Mouse (Mus musculus) MEL (cell line): ENCODE measurements around the gene 1700024P04Rik. TPM values are rescaled to one million over a fixed set of nuclear protein-coding genes. Genes with fewer than 3 reads are reported as not detected.

ENCODE experiments used
- DNase-seq: peaks from one replicate; pipeline ENCODE4 v3.0.0; 2011; ENCODE audit warnings: low read depth, low spot score
- H3K27ac ChIP-seq: 2 replicates; pipeline ENCODE4 v1.5.1; 2012; ENCODE audit warnings: low read depth, mild to moderate bottlenecking, control low read depth, low read length, moderate library complexity; ENCODE audit not compliant: control insufficient read depth
- H3K27me3 ChIP-seq, 2 experiments: fragments of 150-350 bp in 1 of 2; sonication (generic) in 1 of 2; 2 replicates each; pipeline ENCODE4 v1.6.1; 2012; ENCODE audit warnings: low read length in 2 of 2, mild to moderate bottlenecking in 2 of 2, improper control_type of control experiment in 1 of 2, moderate library complexity in 1 of 2; ENCODE audit not compliant: insufficient read depth in 2 of 2, control insufficient read depth in 1 of 2
- H3K36me3 ChIP-seq, 2 experiments: 2 replicates each; pipeline ENCODE4 v1.6.1; 2012 to 2014; ENCODE audit warnings: low read length in 2 of 2, improper control_type of control experiment in 1 of 2, inconsistent platforms in 1 of 2, mild to moderate bottlenecking in 1 of 2; ENCODE audit not compliant: insufficient read depth in 2 of 2, control insufficient read depth in 1 of 2
- H3K4me1 ChIP-seq, 2 experiments: fragments of 150-350 bp in 1 of 2; sonication (generic) in 1 of 2; 2 replicates each; pipeline ENCODE4 v1.6.1; 2012; ENCODE audit warnings: low read length in 2 of 2, improper control_type of control experiment in 1 of 2, mild to moderate bottlenecking in 1 of 2; ENCODE audit not compliant: insufficient read depth in 2 of 2, control insufficient read depth in 1 of 2
- H3K4me3 ChIP-seq, 2 experiments: fragments of 150-350 bp in 1 of 2; sonication (generic) in 1 of 2; 2 replicates each; pipeline ENCODE4 v1.5.1; 2012; ENCODE audit warnings: low read depth in 2 of 2, low read length in 2 of 2, mild to moderate bottlenecking in 2 of 2, moderate library complexity in 2 of 2, control low read depth in 1 of 2, improper control_type of control experiment in 1 of 2; ENCODE audit not compliant: control insufficient read depth in 1 of 2, insufficient read depth in 1 of 2
- H3K79me2 ChIP-seq: 2 replicates; pipeline ENCODE4 v1.6.1; 2012; ENCODE audit warnings: mild to moderate bottlenecking, low read length, moderate library complexity; ENCODE audit not compliant: control insufficient read depth, poor library complexity, insufficient read depth
- H3K9ac ChIP-seq: 2 replicates; pipeline ENCODE4 v1.6.1; 2012; ENCODE audit warnings: low read depth, mild to moderate bottlenecking, control low read depth, low read length, moderate library complexity; ENCODE audit not compliant: control insufficient read depth, poor library complexity, severe bottlenecking
- H3K9me3 ChIP-seq: fragments of 150-350 bp; sonication (generic); replicated peaks from 2 replicates; pipeline ENCODE4 v1.6.1; 2012; ENCODE audit warnings: mild to moderate bottlenecking, low read length, improper control_type of control experiment, moderate library complexity; ENCODE audit not compliant: insufficient read depth
- CHD2 ChIP-seq: IDR thresholded peaks from 2 replicates; pipeline ENCODE4 v1.6.1; 2011; ENCODE audit warnings: low read length, improper control_type of control experiment
- CTCF ChIP-seq, 3 experiments: IDR thresholded peaks in 2 of 3; conservative IDR thresholded peaks in 1 of 3; 2 replicates each; pipeline ENCODE4 v1.5.1; 2011 to 2012; ENCODE audit warnings: low read length in 3 of 3, low read depth in 2 of 3, mild to moderate bottlenecking in 2 of 3, improper control_type of control experiment in 1 of 3, inconsistent platforms in 1 of 3, mixed read lengths in 1 of 3, moderate library complexity in 1 of 3; ENCODE audit not compliant: control insufficient read depth in 1 of 3, insufficient read depth in 1 of 3, poor library complexity in 1 of 3, severe bottlenecking in 1 of 3
- E2F4 ChIP-seq: IDR thresholded peaks from 2 replicates; pipeline ENCODE4 v1.6.1; 2011; ENCODE audit warnings: low read depth, low read length, improper control_type of control experiment, borderline replicate concordance
- ETS1 ChIP-seq: IDR thresholded peaks from 2 replicates; pipeline ENCODE4 v1.6.1; 2012; ENCODE audit warnings: low read depth, mild to moderate bottlenecking, inconsistent platforms, low read length, improper control_type of control experiment, moderate library complexity
- GABPA ChIP-seq: IDR thresholded peaks from 2 replicates; pipeline ENCODE4 v1.6.1; 2012; ENCODE audit warnings: low read depth, mild to moderate bottlenecking, inconsistent platforms, low read length, improper control_type of control experiment, moderate library complexity
- GATA1 ChIP-seq: IDR thresholded peaks from 2 replicates; pipeline ENCODE4 v1.6.1; 2011; ENCODE audit warnings: low read depth, low read length, improper control_type of control experiment
- MAZ ChIP-seq: IDR thresholded peaks from 2 replicates; pipeline ENCODE4 v1.6.1; 2012; ENCODE audit warnings: low read depth, mild to moderate bottlenecking, inconsistent platforms, low read length, improper control_type of control experiment
- MEF2A ChIP-seq: IDR thresholded peaks from 2 replicates; pipeline ENCODE4 v1.6.1; 2014; ENCODE audit warnings: low read depth, mild to moderate bottlenecking, inconsistent platforms, low read length, improper control_type of control experiment; ENCODE audit not compliant: poor library complexity, insufficient replicate concordance, severe bottlenecking; ENCODE audit errors: extremely low read depth
- MYB ChIP-seq: IDR thresholded peaks from 2 replicates; pipeline ENCODE4 v1.6.1; 2011; ENCODE audit warnings: mild to moderate bottlenecking, low read depth, low read length, improper control_type of control experiment
- SIN3A ChIP-seq: IDR thresholded peaks from 2 replicates; pipeline ENCODE4 v1.6.1; 2012; ENCODE audit warnings: low read length, improper control_type of control experiment, inconsistent platforms
- TAL1 ChIP-seq: IDR thresholded peaks from 2 replicates; pipeline ENCODE4 v1.6.1; 2012; ENCODE audit warnings: mild to moderate bottlenecking, inconsistent platforms, low read length, moderate library complexity, mixed read lengths
- UBTF ChIP-seq: IDR thresholded peaks from 2 replicates; pipeline ENCODE4 v1.6.1; 2012; ENCODE audit warnings: low read depth, mild to moderate bottlenecking, inconsistent platforms, low read length, improper control_type of control experiment, moderate library complexity, borderline replicate concordance; ENCODE audit not compliant: insufficient read depth
- USF1 ChIP-seq: IDR thresholded peaks from 2 replicates; pipeline ENCODE4 v1.6.1; 2014; ENCODE audit warnings: low read depth, mild to moderate bottlenecking, inconsistent platforms, low read length, improper control_type of control experiment, moderate library complexity
- ZC3H11A ChIP-seq: IDR thresholded peaks from 2 replicates; pipeline ENCODE4 v1.6.1; 2012; ENCODE audit warnings: low read depth, mild to moderate bottlenecking, inconsistent platforms, low read length, improper control_type of control experiment
- ZKSCAN1 ChIP-seq: IDR thresholded peaks from 2 replicates; pipeline ENCODE4 v1.6.1; 2012; ENCODE audit warnings: low read depth, mild to moderate bottlenecking, inconsistent platforms, low read length, improper control_type of control experiment, moderate library complexity
- ZMIZ1 ChIP-seq: IDR thresholded peaks from 2 replicates; pipeline ENCODE4 v1.6.1; 2012; ENCODE audit warnings: low read depth, mild to moderate bottlenecking, inconsistent platforms, low read length, improper control_type of control experiment, moderate library complexity
- polyA plus RNA-seq, 2 experiments: library from polyadenylated mRNA; stranded (reverse) in 1 of 2; unstranded in 1 of 2; fragments of >175 nt in 1 of 2; fragments of >200 nt in 1 of 2; gene quantifications; 2 replicates each; pipeline versions ENCODE4 v1.2.1 to v1.2.4; 2012; ENCODE audit warnings: low replicate concordance in 2 of 2, low read depth in 1 of 2; ENCODE audit not compliant: insufficient read length in 2 of 2, insufficient read depth in 1 of 2, missing spikeins in 1 of 2
- total RNA-seq: library from RNA; depleted of rRNA; stranded (reverse); fragments of 300-350 nt; gene quantifications from 2 replicates; pipeline ENCODE4 v1.2.3, GENCODE M21; 2012

Gene 1700024P04Rik
- total and polyA plus RNA-seq, 3 experiments, result not detected

GRCm38 (mm10) chr13:99025268-99025667 is 40.9 kb upstream of the 1700024P04Rik start:
- peaks cover 0 to 2% of the 10 kb centered on the region in 2 experiments; a peak in 1 of 4 replicates for H3K36me3 ChIP-seq
- no peaks in the 10 kb centered on the region for H3K9me3 ChIP-seq
- no peaks in the 10 kb centered on the region for H3K27me3 ChIP-seq
- no peak overlapping the region for H3K27ac ChIP-seq
- no peak for DNase-seq
- no peak overlapping the region for H3K4me3 ChIP-seq
- no peak overlapping the region for H3K9ac ChIP-seq
- no peaks in the 10 kb centered on the region for H3K4me1 ChIP-seq
- TF ChIP-seq UBTF, result no peak
- H3K79me2 ChIP-seq, result no peaks in the 10 kb centered on the region

DNA sequence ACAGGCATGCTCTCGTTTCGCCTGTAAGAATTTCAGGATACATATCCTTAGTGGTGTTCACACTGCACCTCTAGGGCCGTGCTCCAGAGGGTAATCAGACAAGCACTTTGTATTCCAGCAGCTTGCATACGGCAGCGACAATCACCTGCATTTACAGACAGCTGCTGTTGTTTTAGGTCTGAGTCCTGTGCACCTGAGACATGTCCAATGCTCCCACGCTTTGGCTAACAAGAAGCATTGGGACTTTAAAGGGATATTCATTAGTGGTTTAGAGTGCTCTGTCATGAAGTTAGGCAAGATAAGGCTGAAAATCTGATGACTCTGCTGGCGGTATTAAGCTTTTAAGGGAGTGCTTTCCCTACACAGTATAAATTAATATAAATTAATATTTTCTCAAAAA is 37.7 kb upstream of the 1700024P04Rik start:
- TF ChIP-seq ZKSCAN1, result no peak
- TF ChIP-seq CHD2, result no peak
- no peak for TF ChIP-seq TAL1
- TF ChIP-seq ZMIZ1, result no peak
- TF ChIP-seq USF1, result no peak
- TF ChIP-seq MYB, result no peak
- no peak for TF ChIP-seq GATA1
- TF ChIP-seq ZC3H11A, result no peak
- TF ChIP-seq E2F4, result no peak
- no peak for TF ChIP-seq MEF2A
- TF ChIP-seq ETS1, result no peak
- no peak for TF ChIP-seq CTCF (IDR thresholded peaks at IDR 0.05 in 2 of 3, conservative IDR thresholded peaks at IDR 0.05 in 1 of 3; ENCODE audit: control insufficient read depth in 1 of 3, insufficient read depth in 1 of 3, low read depth in 2 of 3, low read length in 3 of 3, poor library complexity in 1 of 3, severe bottlenecking in 1 of 3)
- TF ChIP-seq GABPA, result no peak
- no peak for TF ChIP-seq SIN3A
- no peak for TF ChIP-seq MAZ
- H3K36me3 ChIP-seq, result peaks cover 0 to 8% of the 10 kb centered on the region in 2 experiments; a peak in 2 of 4 replicates
- no peak overlapping the region for H3K9ac ChIP-seq
- no peak overlapping the region for H3K27ac ChIP-seq
- peaks cover 2 to 9% of the 10 kb centered on the region in 2 experiments; a peak in 3 of 4 replicates for H3K4me1 ChIP-seq
- DNase-seq, result no peak
- H3K9me3 ChIP-seq, result no peaks in the 10 kb centered on the region; the same call in 1 of the 2 replicates
- H3K4me3 ChIP-seq, result no peak overlapping the region
- no peaks in the 10 kb centered on the region for H3K27me3 ChIP-seq
- H3K79me2 ChIP-seq, result no peaks in the 10 kb centered on the region
